Mouse (Mus musculus) mesoderm, embryonic 11.5 days (tissue): ENCODE measurements around the gene Aox3.

ENCODE experiments used
- DNase-seq: peaks from one replicate; pipeline ENCODE4 v3.0.0-alpha.2; 2012; ENCODE audit warnings: low read depth, low spot score

Aox3 gene

GRCm38 (mm10) chr1:58112880-58113279 lies at the start of gene Aox3:
Gene Aox3 (plus strand): TSS chr1:58113130.
- peak; percentile 78 for DNase-seq

- DNase-seq: no peak
These were observed 47.8 kb upstream of the Aox3 start for GRCm38 (mm10) chr1:58065151-58065550.

GRCm38 (mm10) chr1:58065606-58066005 lies 47.3 kb upstream of the Aox3 start:
- no peak for DNase-seq

- no peak for DNase-seq
These were observed 43.7 kb upstream of the Aox3 start for GRCm38 (mm10) chr1:58069181-58069580.

DNA sequence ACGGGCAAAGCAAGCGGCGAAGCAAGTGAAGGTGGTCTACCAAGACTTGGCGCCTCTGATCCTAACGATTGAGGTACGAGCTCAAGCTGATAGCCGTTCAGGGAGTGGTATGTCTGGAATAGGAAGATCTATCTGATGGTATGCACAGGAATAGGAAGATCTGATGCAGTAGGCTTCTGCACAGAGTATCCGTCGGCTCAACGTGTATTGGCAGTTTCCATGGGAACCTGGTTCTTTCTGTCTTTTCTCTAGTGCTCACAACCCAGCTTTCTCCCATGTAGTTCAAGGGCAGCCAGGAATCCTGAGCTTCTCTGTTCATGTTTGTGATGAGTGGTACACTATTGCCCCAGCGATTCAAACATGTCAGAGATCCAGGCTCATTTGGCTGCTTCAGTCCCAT lies 42.8 kb upstream of the Aox3 start:
- no peak for DNase-seq

DNA sequence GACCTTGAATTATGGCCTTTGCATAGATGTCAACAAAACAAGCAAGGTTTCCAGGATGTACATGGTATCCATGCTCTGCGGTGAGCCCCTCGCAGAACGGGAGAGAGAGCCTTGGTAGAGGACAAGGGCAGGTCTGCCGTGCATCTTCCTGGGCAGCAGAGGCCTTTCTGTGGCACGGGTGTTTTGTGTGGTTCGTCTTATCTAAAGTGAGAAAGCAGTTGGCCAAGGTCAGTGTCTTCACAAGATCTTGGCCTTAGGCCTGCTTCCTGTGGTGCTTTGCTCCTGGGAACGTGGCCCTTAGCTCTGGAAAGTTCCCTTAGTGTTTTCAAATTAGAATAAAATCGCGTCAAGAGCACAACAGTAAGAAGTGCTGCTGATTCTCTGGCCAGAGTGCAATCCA lies 41.9 kb upstream of the Aox3 start:
- no peak for DNase-seq

DNA sequence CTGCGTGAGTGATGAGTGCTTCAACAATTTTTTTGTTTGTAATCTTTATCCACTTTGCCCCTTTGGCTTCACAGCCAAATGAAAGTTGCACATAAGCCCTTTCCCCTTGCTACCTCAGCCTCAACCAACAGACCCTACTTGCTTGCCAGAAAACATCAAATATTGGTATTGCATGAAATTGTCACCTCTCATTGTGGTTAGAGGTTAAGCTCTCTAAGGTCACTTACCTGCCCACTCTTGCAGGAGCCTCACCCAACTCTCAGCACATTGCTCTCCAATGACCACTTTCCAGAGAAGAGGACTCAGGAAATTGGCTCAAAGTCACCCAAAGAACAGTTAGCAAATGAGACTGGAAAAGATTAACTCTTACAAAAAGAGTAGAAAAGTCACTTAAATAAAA lies 41.4 kb upstream of the Aox3 start:
- no peak for DNase-seq

DNA sequence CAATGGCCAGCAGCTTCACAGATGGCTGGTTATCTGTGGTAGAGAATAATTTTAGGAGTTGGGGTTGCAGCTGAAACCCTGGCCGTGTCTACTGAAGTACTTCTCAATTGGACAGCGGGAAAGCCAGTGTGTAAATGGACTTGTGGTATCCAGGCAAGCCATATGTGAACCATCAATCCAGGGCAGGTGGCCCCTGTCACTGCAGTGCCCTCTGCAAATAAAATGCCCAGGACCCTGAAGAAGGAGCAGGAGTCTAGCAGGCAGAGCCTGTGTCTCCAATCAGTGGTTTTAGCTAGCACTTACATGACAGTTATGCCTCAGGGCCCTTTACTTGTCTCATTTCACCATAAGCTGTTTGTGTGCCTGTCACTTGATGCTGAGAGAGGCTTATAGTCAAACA lies 40.5 kb upstream of the Aox3 start:
- no peak for DNase-seq

GRCm38 (mm10) chr1:58072991-58073730 lies 39.8 kb upstream of the Aox3 start:
- no peak for DNase-seq

DNA sequence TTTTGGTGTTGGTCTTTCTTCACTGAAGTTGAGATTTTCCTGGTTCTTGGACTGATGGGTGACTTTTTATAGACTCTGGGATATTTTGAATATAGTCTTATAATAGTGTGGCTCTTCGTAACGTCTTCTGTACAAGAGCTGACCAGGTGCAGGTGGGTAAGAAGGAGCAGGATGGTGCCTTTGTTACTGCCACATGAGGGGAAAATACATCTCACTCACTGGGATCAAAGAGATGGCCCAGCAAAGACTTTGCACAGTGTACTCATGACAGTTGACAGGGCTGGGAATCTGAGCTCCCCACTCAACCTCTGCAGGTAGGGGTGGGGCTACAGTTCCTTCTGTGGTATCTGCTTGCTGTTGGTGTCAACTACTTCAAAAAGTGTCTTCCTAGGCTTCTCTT lies 38.7 kb upstream of the Aox3 start:
- no peak for DNase-seq

GRCm38 (mm10) chr1:58077882-58078281 lies 35.0 kb upstream of the Aox3 start:
- no peak for DNase-seq

GRCm38 (mm10) chr1:58078390-58078789 lies 34.5 kb upstream of the Aox3 start:
- DNase-seq: no peak

- DNase-seq: no peak
These were observed 33.2 kb upstream of the Aox3 start for GRCm38 (mm10) chr1:58079689-58080088.

DNA sequence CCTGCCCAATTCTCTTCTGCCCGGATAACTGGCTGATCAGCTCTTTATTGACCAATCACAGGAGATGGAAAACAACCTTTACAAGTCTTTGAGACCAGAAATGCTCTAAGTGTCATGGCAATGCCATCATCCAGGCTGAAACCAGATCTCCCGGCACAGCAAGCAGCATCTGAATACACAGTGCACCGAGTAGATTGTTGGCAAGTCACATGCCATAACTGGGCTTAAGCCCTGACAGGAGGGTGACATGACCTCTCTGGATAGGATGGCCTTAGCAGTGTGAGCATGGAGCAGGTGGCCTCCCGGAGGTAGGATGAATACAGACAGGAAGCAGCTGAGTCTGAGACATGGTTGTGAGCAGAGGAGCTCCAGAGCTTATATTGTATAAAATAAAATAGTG lies 32.5 kb upstream of the Aox3 start:
- DNase-seq: no peak

DNA sequence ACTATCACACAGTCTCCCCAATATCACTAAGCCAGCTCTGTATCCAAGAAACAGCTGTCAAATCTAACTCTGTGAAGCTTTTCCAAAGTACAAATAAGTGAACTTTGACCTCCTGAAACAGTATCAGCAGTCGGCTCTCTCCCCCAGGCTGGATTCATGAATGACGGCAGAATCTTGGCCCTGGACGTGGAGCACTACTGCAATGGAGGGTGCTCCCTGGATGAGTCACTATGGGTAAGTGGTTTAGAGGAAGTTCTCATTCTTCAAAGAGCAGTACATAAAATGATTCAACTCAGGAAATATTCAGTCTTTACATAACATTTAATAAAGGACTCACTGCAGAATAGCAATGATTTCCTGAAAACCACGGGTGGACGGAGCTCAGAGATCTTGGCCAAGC lies 31.6 kb upstream of the Aox3 start:
- DNase-seq: no peak

DNA sequence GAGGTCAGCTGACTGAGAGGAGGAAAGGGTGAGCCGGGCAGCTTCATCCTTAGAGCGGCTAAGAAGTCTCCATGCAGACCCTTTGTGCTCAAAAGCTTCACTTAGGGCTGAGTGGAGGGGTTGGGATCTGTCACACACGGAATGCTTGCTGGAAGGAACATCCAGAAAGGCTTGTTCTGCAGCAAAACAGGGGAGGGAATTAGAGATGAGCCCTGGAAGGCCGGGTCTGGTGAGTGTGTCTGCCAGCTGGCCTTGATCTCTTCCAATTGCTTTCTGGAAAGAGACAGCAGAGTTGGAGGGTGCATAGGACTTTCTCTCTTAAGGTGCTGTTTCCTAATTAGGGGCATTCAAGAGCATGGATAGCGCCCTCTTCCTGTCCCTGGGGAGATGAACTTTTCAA lies 23.6 kb upstream of the Aox3 start:
- no peak for DNase-seq

DNA sequence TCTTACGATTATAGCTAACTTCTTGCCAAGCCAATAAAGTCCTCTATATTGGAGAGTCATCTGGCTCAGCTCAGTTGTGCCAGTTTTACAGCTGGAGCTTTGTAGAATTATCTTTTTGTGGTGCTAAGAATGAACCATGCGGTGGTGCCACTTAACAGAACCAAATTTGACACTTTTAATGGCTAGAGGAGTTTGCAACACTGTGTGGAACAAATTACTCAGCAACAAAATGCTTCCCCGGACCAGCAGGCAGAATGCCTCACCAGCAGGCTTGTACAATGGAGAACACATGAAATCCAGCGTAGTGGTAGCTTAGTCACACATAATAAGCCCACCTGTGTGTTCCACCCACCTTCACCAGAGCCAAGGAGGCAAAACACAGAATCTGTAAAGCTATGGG lies 22.7 kb upstream of the Aox3 start:
- DNase-seq: no peak

- no peak for DNase-seq
These were observed 21.7 kb upstream of the Aox3 start for GRCm38 (mm10) chr1:58091213-58091612.

- no peak for DNase-seq
These were observed 20.9 kb upstream of the Aox3 start for GRCm38 (mm10) chr1:58091992-58092560.

DNA sequence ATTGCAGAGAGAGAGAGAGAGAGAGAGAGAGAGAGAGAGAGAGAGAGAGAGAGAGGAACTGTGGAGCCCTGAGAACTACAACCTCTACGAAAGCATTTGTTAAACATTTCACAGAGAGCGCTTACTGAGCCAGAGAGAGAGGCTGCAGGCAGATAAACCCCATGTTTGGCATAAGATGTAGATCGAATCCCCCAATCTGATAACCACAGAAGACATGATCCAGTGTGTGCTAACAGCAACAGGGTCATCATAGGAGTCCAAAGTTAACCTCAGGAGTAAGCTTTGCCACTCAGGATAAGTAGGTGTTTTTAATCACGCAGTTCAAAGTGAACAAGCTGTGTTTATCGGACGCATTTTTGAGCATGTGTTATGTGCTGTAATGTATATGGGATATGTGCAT lies 15.6 kb upstream of the Aox3 start:
- no peak for DNase-seq

GRCm38 (mm10) chr1:58099119-58099518 lies 13.8 kb upstream of the Aox3 start:
- DNase-seq: no peak

DNA sequence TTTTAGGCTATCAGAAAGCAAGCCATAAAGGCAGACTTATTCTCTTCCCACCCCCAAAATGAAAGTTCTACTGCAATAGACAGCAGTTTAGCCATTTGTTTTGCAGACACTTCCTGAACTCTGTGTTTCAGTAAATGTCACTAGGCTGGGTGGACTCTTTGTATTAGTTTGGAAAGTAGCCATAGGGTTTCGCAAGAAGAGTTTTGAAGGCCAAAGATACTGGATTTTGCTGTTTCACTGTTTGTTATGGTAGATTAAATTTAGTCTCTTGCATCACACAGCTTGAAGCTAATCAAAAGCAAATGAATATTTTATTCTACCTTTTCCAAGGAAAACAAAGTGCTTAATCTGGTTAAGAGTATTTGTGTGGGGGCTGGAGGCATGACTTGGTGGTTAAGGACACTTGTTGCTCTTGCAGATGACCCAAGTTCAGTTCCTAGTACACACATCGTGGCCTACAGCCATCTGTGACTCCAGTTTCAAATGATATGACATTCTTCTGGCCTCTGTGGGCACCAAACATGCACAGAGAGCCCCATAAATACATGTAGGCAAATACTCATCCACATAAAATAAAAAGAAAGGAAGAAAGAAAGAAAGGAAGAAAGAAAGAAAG lies 11.3 kb upstream of the Aox3 start:
- DNase-seq: no peak

- no peak for DNase-seq
These were observed 10.4 kb upstream of the Aox3 start for GRCm38 (mm10) chr1:58102494-58102893.
